Mouse (Mus musculus) cerebellum, adult 2 months (tissue): ENCODE results near the gene 2700049A03Rik. TPM values are rescaled to one million over a fixed set of nuclear protein-coding genes. Genes with fewer than 3 reads are reported as not detected.
"Not testable (repeated sequence)": the region's sequence is repeated elsewhere in the genome, so short reads cannot be mapped to it uniquely, and the experiment has no call there.

ENCODE experiments used
- DNase-seq, 2 experiments: peaks; one replicate each; pipeline ENCODE4 v3.0.0; 2021
- H3K27ac ChIP-seq: fragments of 200-500 bp; 2 replicates; pipeline ENCODE4 v1.5.1; 2012; ENCODE audit warnings: low read length, control low read depth, inconsistent platforms; ENCODE audit not compliant: insufficient read depth
- H3K27me3 ChIP-seq: fragments of 200-500 bp; 2 replicates; pipeline ENCODE4 v1.6.1; 2012; ENCODE audit warnings: inconsistent platforms, mild to moderate bottlenecking, low read length, moderate library complexity; ENCODE audit not compliant: control insufficient read depth, insufficient read depth
- H3K4me1 ChIP-seq: fragments of 200-500 bp; 2 replicates; pipeline ENCODE4 v1.6.1; 2011; ENCODE audit warnings: low read length; ENCODE audit not compliant: control insufficient read depth, insufficient read depth
- H3K4me3 ChIP-seq: fragments of 200-500 bp; replicated peaks from 2 replicates; pipeline ENCODE3; 2011; ENCODE audit warnings: mild to moderate bottlenecking, low read depth, low read length, control low read depth; ENCODE audit not compliant: insufficient read depth
- CTCF ChIP-seq: fragments of 200-500 bp; IDR thresholded peaks from 2 replicates; pipeline ENCODE4 v1.5.1; 2011; ENCODE audit warnings: low read depth, mild to moderate bottlenecking, control low read depth, low read length, moderate library complexity, borderline replicate concordance; ENCODE audit not compliant: insufficient read depth
- POLR2A ChIP-seq: fragments of 200-500 bp; IDR thresholded peaks from 2 replicates; pipeline ENCODE4 v1.6.1; 2011; ENCODE audit warnings: low read length, control low read depth, borderline replicate concordance; ENCODE audit not compliant: insufficient read depth
- WGBS: fragments of 180-500 bp; shearing (Covaris S2); methylation state at CpG from one replicate; pipeline ENCODE4 v1.1.7; 2018; 5-methylcytosine and 5-hydroxymethylcytosine counted together
- polyA plus RNA-seq: library from polyadenylated mRNA; depleted of rRNA; stranded (reverse); fragments of >200 nt; gene quantifications from 2 replicates; pipeline ENCODE4 v1.2.3, GENCODE M21; 2012; rRNA removed

Gene 2700049A03Rik
- polyA plus RNA-seq: 6.5 and 6.8 TPM in 2 replicates

DNA sequence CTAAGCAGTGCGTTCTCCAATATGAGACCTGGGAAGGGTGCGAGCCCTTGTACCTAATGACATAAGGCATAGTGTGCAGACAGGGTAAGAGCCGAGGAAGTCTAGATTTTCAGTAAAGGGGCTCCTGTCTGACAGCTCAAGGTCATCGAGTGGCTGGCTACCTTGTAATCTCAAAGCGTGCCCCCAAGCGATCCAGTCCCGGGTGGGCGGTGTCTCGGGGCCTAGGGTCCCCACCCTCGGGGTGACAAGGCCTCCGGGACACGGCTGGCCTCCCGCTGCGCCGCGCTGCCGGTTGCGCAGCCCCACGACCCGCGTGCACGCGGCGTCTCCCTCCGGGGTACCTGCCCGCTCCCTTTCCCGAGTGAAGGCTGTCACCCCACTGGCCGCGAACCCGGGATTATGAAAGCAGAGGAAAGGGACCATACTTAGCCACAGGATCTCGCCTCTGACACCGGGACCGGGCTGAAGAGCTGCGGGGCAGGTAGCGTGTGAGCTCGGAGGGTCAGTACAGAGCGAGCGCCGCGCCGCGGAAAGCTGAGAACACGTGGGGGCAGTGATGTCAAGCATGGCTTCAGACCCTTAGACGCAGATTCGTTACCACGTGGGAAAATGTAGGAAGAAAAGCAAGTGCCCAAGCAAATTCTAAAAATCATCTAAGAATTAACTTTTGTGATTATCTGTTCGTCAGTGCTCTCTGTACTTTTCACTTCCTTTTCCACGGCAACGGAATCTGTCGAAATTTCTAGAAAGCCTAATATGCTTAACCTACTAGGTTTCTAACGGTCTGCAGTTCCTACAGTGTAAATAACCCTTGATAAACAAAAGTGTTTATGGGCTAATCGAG, at the start of gene 2700049A03Rik, which contains the start of gene Timm9:
TSS of gene 2700049A03Rik (plus strand) at position 719 of the 844 bp plus-strand sequence.
TSS of gene Timm9 (minus strand) at position 555 of the 844 bp plus-strand sequence.
- Histone ChIP-seq H3K4me1 (no peaks in the 10 kb centered on the region), H3K4me3 (peak within 1 kb of the TSS; percentile 96), H3K27ac (peak within 1 kb of the TSS; percentile 68), H3K27me3 (no peaks in the 10 kb centered on the region)
- under 1% methylated on average over 52 of the region's 52 CpGs for WGBS
- TF ChIP-seq POLR2A (peak; percentile 91), CTCF (no peak)
- DNase-seq: peak; percentile 84 to 86

DNA sequence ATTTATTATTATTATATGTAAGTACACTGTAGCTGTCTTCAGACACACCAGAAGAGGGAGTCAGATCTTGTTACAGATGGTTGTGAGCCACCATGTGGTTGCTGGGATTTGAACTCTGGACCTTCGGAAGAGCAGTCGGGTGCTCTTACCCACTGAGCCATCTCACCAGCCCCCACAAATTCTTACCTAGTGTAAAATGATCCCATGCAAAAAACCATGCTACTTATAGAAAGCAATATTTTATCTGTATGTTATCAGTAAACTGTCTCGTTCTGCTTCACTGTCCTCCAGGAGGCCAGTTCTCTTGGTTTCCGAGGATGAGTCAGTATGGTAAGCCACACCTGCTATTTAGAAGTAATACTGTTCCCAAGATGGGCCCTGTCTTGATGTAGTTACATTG, 32.4 kb upstream of the 2700049A03Rik start:
- H3K27ac ChIP-seq, H3K27me3 ChIP-seq, DNase-seq, H3K4me1 ChIP-seq, H3K4me3 ChIP-seq: not testable (repeated sequence)
- 93% methylated on average over 4 of the region's 4 CpGs for WGBS

DNA sequence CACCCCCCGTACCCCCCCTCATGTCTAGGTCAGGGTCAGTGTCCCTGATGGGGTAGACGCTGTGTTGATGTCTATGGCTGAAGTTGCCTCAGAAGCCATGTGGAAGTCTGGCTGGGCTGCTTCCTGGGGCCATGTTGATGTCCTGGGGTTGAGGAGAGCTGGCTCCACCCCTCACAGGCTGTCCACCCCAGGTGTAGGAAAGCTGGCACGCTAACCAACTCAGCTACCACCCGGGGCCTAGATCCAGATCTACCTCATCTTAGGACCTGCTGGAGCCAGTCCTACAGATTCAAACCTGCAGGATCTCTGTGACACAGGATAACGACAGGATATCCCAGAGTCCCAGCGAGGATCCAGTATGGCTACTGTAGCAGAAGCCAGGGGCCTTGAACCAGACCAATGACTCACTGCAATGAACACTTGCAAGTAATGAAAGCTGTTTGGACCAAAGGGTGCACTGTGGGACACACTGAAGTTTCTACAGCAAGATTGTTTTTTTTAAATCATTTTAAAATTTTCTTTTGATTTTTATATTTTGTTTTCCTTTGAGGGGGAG, 29.4 kb upstream of the 2700049A03Rik start:
- Histone ChIP-seq H3K27ac (no peak overlapping the region), H3K4me3 (no peak overlapping the region), H3K4me1 (no peaks in the 10 kb centered on the region), H3K27me3 (no peaks in the 10 kb centered on the region)
- TF ChIP-seq POLR2A: no peak
- TF ChIP-seq CTCF: no peak
- WGBS: 74% methylated on average over 6 of the region's 6 CpGs
- no peak for DNase-seq

DNA sequence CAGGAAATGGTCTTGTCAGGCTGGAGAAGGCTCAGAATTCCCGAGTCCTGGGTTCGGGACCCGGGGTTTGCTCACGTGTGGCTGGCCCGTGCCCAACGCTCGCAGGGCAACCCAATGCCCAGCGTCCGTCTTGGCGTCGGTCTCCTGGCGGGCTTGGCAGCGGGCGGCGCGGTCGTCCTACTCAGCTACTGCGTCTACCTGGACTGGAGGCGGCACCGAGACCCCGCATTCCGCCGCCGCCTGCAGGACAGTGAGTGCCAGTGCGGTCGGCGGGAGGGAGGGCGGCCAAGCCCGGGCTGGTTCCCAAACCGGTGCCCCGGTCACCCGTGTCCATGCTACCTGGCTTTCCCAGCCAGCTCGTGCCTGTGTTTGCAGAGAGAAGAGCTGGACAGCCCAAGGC, 25.3 kb upstream of the 2700049A03Rik start, which contains the start of gene Tomm20l:
TSS of gene Tomm20l (plus strand) at position 98 of the 400 bp plus-strand sequence.
- DNase-seq: peak; percentile 56 to 65
- WGBS: 5% methylated on average over 33 of the region's 33 CpGs
- TF ChIP-seq CTCF (no peak), POLR2A (no peak)
- Histone ChIP-seq H3K27ac (no peak within 1 kb of the TSS), H3K4me3 (no peak within 1 kb of the TSS), H3K4me1 (peaks cover 6% of the 10 kb centered on the region; the same call in 1 of the 2 replicates), H3K27me3 (no peaks in the 10 kb centered on the region)

DNA sequence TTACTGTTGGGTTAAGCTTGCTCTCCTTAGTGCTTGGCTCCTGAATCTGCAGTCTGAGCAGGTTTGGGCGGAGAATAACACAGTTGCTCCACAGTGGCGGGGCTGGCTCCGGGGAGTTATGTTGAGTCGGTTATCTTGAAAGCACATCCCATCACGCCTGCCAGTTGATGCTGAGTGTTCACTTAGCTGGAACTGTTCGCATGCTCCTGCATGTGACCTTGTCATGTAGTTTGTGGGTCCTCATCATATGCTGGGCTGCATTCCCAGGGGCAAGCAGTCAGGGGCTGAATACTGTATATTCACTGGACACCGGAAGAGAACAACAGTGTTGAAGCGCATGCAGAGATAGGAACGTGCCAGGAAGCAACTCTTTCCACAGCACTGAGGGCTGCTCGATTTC, 23.6 kb upstream of the 2700049A03Rik start:
- no peaks in the 10 kb centered on the region for H3K27me3 ChIP-seq
- 77% methylated on average over 10 of the region's 10 CpGs for WGBS

DNA sequence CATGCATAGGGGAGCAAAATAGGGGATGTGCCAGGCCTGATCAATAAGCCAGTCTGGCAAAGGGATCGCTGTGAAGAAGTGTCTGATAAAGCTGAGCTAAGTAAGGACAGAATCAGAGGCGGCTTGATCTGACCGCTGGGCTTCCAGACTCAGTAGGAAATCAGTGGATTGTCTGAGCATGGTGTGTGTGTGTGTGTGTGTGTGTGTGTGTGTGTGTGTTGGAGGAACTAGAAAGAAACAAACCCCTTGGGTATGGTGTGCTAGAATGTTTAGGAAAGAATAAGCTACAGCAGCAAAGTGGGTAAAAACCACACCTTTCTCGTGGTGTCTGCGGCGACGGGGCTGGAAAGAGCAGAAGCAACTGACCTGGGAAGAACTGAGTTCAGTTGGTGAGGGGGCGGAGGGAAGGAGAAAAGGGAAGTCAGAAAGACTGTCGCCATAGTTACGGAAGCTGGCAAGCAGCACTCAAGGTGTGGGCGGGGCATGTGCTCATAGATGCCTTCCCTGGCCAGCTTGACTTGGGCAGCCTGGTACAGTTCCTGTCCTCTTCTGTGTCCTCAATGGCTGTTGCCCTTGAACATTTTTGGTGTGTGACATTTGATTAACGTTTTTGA, 22.9 kb upstream of the 2700049A03Rik start:
- Histone ChIP-seq H3K27ac (no peak overlapping the region), H3K27me3 (no peaks in the 10 kb centered on the region), H3K4me3 (peak overlapping the region; percentile 30), H3K4me1 (peaks cover 6% of the 10 kb centered on the region; the same call in 1 of the 2 replicates)
- TF ChIP-seq POLR2A (no peak), CTCF (no peak)
- DNase-seq: peak; percentile 29 to 43
- 18% methylated on average over 12 of the region's 12 CpGs for WGBS

More for the DNA sequence above, 23.6 kb upstream of the 2700049A03Rik start:
- no peak for DNase-seq
- Histone ChIP-seq H3K4me1 (peaks cover 6% of the 10 kb centered on the region; the same call in 1 of the 2 replicates), H3K4me3 (no peak overlapping the region), H3K27ac (no peak overlapping the region)
- TF ChIP-seq CTCF: no peak
- no peak for TF ChIP-seq POLR2A

DNA sequence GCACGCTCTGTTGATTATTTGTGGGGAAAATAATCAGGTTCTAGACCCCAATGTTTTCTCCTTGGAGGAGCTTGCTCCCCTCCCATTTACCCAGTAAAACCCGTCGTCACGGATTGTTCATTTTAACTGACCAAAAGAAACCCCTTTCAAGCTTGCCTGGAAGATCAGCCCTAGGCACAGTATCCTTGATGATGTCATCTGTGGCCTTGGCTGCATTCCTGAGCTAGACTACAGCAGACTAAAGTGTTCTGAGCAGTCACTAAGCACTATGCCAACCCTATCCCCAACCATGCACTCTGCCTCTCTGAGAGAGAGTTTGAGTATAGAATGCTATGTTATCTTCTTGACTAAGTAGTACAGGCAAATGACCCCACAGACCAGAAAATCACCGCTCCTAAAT, 20.2 kb upstream of the 2700049A03Rik start:
- WGBS: 71% methylated on average over 5 of the region's 5 CpGs
- no peak overlapping the region for H3K27ac ChIP-seq
- no peak for TF ChIP-seq POLR2A
- no peak for TF ChIP-seq CTCF
- DNase-seq: no peak
- H3K4me1 ChIP-seq: peaks cover 6% of the 10 kb centered on the region; the same call in 1 of the 2 replicates
- no peak overlapping the region for H3K4me3 ChIP-seq
- no peaks in the 10 kb centered on the region for H3K27me3 ChIP-seq
